Mouse (Mus musculus): ENCODE measurements at regions not wholly inside any gene's neighbourhood (a gene's known extent, or its start where the extent isn't known, plus 50 kb on each side); places are given as distances from the start of the nearest gene placed in this dataset.

DNA sequence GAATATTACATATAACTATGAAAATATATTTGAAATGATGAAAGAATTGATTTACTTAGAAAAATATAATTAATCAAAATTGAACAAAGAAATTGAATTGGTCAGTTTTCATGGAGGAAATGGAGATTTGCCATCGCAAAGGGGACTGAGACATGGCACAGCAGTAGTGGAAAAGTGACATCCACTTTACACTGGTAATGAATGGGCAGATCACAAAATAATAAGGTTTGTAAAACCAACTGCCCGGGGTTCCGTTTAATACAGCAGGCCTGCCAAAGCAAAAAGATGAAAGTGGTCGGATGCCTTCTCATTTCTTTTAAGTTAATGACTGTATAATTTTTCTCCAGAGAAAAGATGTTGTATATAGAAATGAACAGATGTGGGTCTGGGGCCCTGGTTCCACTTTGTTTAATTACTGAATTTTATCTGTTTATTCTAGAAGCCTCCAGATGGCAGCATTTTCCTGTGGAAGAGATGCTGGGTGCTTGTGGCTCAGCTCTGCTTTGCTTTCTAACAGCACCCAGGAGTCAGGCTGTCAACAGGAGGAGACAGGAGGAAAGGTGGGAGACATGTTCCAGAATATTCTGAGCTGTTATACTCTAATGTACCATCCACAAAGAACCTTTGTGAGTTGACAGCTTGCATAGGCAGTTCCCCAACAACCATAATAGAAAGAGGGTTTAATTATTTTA is 75.6 kb upstream of the Fbxl17 start:
- H3K9me3 ChIP-seq (ENCODE audit: low read length) = no peaks in the 10 kb centered on the region
- H3K4me1 ChIP-seq (ENCODE audit: insufficient read depth, low read length) = no peaks in the 10 kb centered on the region
- peak; percentile 84 for TF ChIP-seq CTCF (IDR thresholded peaks at IDR 0.05)
- ATAC-seq (ENCODE audit: low FRiP score) (peak; percentile 72), DNase-seq (ENCODE audit: low spot score) (peak; percentile 91)
- H3K9ac ChIP-seq (replicated peaks; ENCODE audit: low read length, poor library complexity, severe bottlenecking) = no peak overlapping the region
- WGBS = 53% methylated on average over 4 of the region's 4 CpGs
- H3K27me3 ChIP-seq (ENCODE audit: insufficient read depth, low read length) = no peaks in the 10 kb centered on the region
- H3K27ac ChIP-seq (ENCODE audit: low read depth, low read length) = no peak overlapping the region
- H3K4me2 ChIP-seq (ENCODE audit: low read depth, low read length, poor library complexity, severe bottlenecking) = no peak overlapping the region
- H3K36me3 ChIP-seq (ENCODE audit: insufficient read depth, low read length) = no peaks in the 10 kb centered on the region
- no peak overlapping the region for H3K4me3 ChIP-seq (ENCODE audit: low read depth, low read length)

DNA sequence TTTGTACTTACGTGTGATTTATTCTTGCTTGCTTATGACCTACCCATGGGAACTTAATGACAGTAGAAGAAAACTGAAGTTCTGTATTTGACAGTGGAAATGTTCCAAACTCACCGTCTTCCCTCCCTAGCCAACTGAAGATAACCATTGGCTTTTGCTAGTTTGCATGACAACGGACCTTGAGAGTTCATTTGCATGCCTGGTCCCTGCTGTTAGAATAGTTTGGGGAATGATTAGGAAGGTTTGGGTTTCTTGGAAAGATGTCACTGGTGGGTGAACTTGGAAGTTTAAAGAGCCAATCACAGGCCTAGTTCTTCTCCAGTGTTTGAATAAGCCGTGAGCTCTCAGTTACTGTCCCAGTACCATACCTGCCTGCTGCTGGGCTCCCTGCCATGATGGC is 83.1 kb upstream of the Fbxl17 start:
- Histone ChIP-seq H3K36me3 (ENCODE audit: insufficient read depth, low read length) (no peaks in the 10 kb centered on the region), H3K4me2 (ENCODE audit: low read depth, low read length, poor library complexity, severe bottlenecking) (no peak overlapping the region), H3K9me3 (ENCODE audit: low read length) (no peaks in the 10 kb centered on the region), H3K4me1 (ENCODE audit: insufficient read depth, low read length) (no peaks in the 10 kb centered on the region), H3K4me3 (ENCODE audit: low read depth, low read length) (no peak overlapping the region), H3K9ac (replicated peaks; ENCODE audit: low read length, poor library complexity, severe bottlenecking) (no peak overlapping the region), H3K27me3 (ENCODE audit: insufficient read depth, low read length) (no peaks in the 10 kb centered on the region), H3K27ac (ENCODE audit: low read depth, low read length) (no peak overlapping the region)
- TF ChIP-seq CTCF (IDR thresholded peaks at IDR 0.05) = no peak
- no peak for ATAC-seq (ENCODE audit: low FRiP score)
- DNase-seq (ENCODE audit: low spot score) = no peak
- 67% methylated on average over 4 of the region's 4 CpGs for WGBS

GRCm38 (mm10) chr17:63607021-63607751 is 107.4 kb upstream of the Fbxl17 start:
- H3K4me1 ChIP-seq (ENCODE audit: insufficient read depth, low read length) = peaks cover 6% of the 10 kb centered on the region; the same call in 1 of the 2 replicates
- H3K9ac ChIP-seq (replicated peaks; ENCODE audit: low read length, poor library complexity, severe bottlenecking) = no peak overlapping the region
- no peak overlapping the region for H3K4me2 ChIP-seq (ENCODE audit: low read depth, low read length, poor library complexity, severe bottlenecking)
- DNase-seq (ENCODE audit: low spot score) = peak; percentile 4
- ATAC-seq (ENCODE audit: low FRiP score) = no peak
- no peak for TF ChIP-seq CTCF (IDR thresholded peaks at IDR 0.05)
- no peaks in the 10 kb centered on the region for H3K27me3 ChIP-seq (ENCODE audit: insufficient read depth, low read length)
- H3K27ac ChIP-seq (ENCODE audit: low read depth, low read length) = no peak overlapping the region
- no peaks in the 10 kb centered on the region for H3K9me3 ChIP-seq (ENCODE audit: low read length)
- WGBS = 22% methylated on average over 7 of the region's 7 CpGs
- H3K4me3 ChIP-seq (ENCODE audit: low read depth, low read length) = no peak overlapping the region
- no peaks in the 10 kb centered on the region for H3K36me3 ChIP-seq (ENCODE audit: insufficient read depth, low read length)

DNA sequence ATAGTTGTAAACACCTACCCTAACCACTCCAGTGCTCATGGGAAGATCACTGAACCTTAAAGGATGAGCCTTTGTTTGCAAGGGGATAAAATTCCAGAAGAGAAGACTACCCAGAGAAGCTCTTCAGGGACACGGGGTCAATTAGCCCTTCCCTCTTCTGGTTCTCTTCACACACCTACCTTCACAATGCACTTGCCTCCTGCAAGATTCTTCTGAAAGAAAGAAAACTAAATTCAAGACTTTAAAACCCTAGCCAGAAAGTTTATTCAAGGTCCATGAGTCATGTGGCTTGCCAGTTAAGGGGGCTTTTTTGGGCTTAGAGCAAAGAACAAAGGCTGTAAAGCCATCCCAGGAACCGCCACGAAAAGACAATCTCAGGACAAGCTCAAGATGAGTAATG is 122.9 kb upstream of the Fbxl17 start:
- Histone ChIP-seq H3K9me3 (ENCODE audit: low read length) (no peaks in the 10 kb centered on the region), H3K27ac (ENCODE audit: low read depth, low read length) (no peak overlapping the region), H3K4me3 (ENCODE audit: low read depth, low read length) (no peak overlapping the region), H3K9ac (replicated peaks; ENCODE audit: low read length, poor library complexity, severe bottlenecking) (no peak overlapping the region), H3K4me2 (ENCODE audit: low read depth, low read length, poor library complexity, severe bottlenecking) (no peak overlapping the region), H3K27me3 (ENCODE audit: insufficient read depth, low read length) (no peaks in the 10 kb centered on the region), H3K36me3 (ENCODE audit: insufficient read depth, low read length) (no peaks in the 10 kb centered on the region), H3K4me1 (ENCODE audit: insufficient read depth, low read length) (no peaks in the 10 kb centered on the region)
- 18% methylated on average over 3 of the region's 3 CpGs for WGBS
- ATAC-seq (ENCODE audit: low FRiP score) (no peak), DNase-seq (ENCODE audit: low spot score) (no peak)
- TF ChIP-seq CTCF (IDR thresholded peaks at IDR 0.05) = no peak

- Histone ChIP-seq H3K4me3 (ENCODE audit: low read depth, low read length) (no peak overlapping the region), H3K27ac (ENCODE audit: low read depth, low read length) (no peak overlapping the region), H3K27me3 (ENCODE audit: insufficient read depth, low read length) (no peaks in the 10 kb centered on the region), H3K36me3 (ENCODE audit: insufficient read depth, low read length) (no peaks in the 10 kb centered on the region), H3K9me3 (ENCODE audit: low read length) (no peaks in the 10 kb centered on the region), H3K4me2 (ENCODE audit: low read depth, low read length, poor library complexity, severe bottlenecking) (no peak overlapping the region), H3K4me1 (ENCODE audit: insufficient read depth, low read length) (no peaks in the 10 kb centered on the region), H3K9ac (replicated peaks; ENCODE audit: low read length, poor library complexity, severe bottlenecking) (no peak overlapping the region)
- DNase-seq (ENCODE audit: low spot score) (no peak), ATAC-seq (ENCODE audit: low FRiP score) (no peak)
- no peak for TF ChIP-seq CTCF (IDR thresholded peaks at IDR 0.05)
- WGBS = 88% methylated on average over 2 of the region's 2 CpGs
Measured at GRCm38 (mm10) chr17:63637598-63637997, 137.8 kb upstream of the Fbxl17 start.

DNA sequence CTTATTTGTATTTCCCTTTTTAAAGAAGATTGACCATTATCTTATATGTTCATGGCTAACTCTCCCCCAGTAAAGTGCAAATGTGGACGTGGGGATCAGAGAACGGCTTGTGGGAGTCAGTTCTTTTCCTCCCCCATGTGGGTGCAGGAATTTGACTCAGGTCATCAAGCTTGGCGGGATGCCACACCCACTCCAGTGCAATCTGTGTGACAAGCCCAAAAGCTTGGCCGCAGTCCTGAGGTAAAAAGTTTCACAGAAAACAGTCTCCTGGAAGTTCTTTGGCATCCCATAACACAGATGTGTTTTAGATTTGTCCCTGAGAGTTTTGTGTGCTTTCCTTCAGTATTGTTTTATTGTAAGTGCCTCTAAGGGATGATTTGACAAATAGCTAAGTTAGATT is 144.6 kb upstream of the Fbxl17 start:
- WGBS = 91% methylated on average over 4 of the region's 4 CpGs
- no peak overlapping the region for H3K4me2 ChIP-seq (ENCODE audit: low read depth, low read length, poor library complexity, severe bottlenecking)
- no peak overlapping the region for H3K27ac ChIP-seq (ENCODE audit: low read depth, low read length)
- no peaks in the 10 kb centered on the region for H3K36me3 ChIP-seq (ENCODE audit: insufficient read depth, low read length)
- ATAC-seq (ENCODE audit: low FRiP score) (no peak), DNase-seq (ENCODE audit: low spot score) (no peak)
- H3K4me3 ChIP-seq (ENCODE audit: low read depth, low read length) = no peak overlapping the region
- no peaks in the 10 kb centered on the region for H3K4me1 ChIP-seq (ENCODE audit: insufficient read depth, low read length)
- H3K27me3 ChIP-seq (ENCODE audit: insufficient read depth, low read length) = no peaks in the 10 kb centered on the region
- TF ChIP-seq CTCF (IDR thresholded peaks at IDR 0.05) = no peak
- H3K9ac ChIP-seq (replicated peaks; ENCODE audit: low read length, poor library complexity, severe bottlenecking) = no peak overlapping the region
- 0 out of 2 replicates have a peak, but pooled peaks cover 6% of the 10 kb centered on the region for H3K9me3 ChIP-seq (ENCODE audit: low read length)
